ENCODE assay signal across 11 mouse cellular contexts in genomic region chr12:45072185-45072584, GRCm38 (mm10). TPM values are rescaled to one million over a fixed set of nuclear protein-coding genes. Genes with fewer than 3 reads are reported as not detected.
A peak's percentile ranks its signal among the peaks of the same experiment; 100 is the strongest.
DNase-seq lines count a peak whose midpoint lies in the region.
"Had no signal": no experiment of that assay in that cellular context is flagged by ENCODE, and none has a peak within 500 bp of the region (broad histone marks: within the 10 kb centered on the region; RNA-seq: fewer than 3 reads in every experiment).

No protein-coding gene starts in this region.

- intact Hi-C loops in heart, postnatal 36 days (cut with DNase I) = loop anchor here (2.0 kb wide), 4 partner anchors 57 to 223 kb away; no protein-coding TSS in a partner anchor

- DNase-seq in heart, adult 9 months (ENCODE audit: low spot score in 2 of 2) = peak; percentile 26 to 36
- DNase-seq in heart, postnatal 36 days = no peak
- peak; percentile 26 for DNase-seq in thymus, postnatal 0 days (ENCODE audit: low spot score)
- no peak for DNase-seq in thymus, adult 18-20 months
- peak; percentile 40 for DNase-seq in kidney, postnatal 14 days
- DNase-seq in frontal cortex, postnatal 36 days (ENCODE audit: low spot score in 2 of 2) = no peak
- DNase-seq in spleen, postnatal 36 days (ENCODE audit: low spot score in 2 of 2) = no peak
- no peak for DNase-seq in thymus, postnatal 10 days (ENCODE audit: low spot score in 2 of 2)
- DNase-seq: embryo, embryonic 11 days; gastrocnemius, postnatal 10 days; thymus, postnatal 36 days had no signal

RNA-seq across cellular contexts. Expression of gene Stxbp6, which starts 2.3 kb away (rescaled TPM):
- total RNA-seq in heart, postnatal 36 days (2021) = 10 to 100 TPM; 10.3 to 11.7 TPM
- polyA plus RNA-seq in thymus, postnatal 0 days (2015; fragmentation: Nextera tagmentation; extraction: Ambion mirVana) = 7.9 and 14.6 TPM in 2 replicates

Comparison
In these comparisons a context has a peak if more than half of its experiments do, and no peak if none do; other contexts are left out.
1. DNase-seq: peak in heart, adult 9 months (2 of 2), thymus, postnatal 0 days (single experiment) and kidney, postnatal 14 days (single experiment); none in heart, postnatal 36 days (0 of 2), thymus, adult 18-20 months (0 of 2), frontal cortex, postnatal 36 days (0 of 2), spleen, postnatal 36 days (0 of 2) and thymus, postnatal 10 days (0 of 2).